Mouse (Mus musculus): Measurements from ENCODE around the gene F11. TPM values are rescaled to one million over a fixed set of nuclear protein-coding genes. Genes with fewer than 3 reads are reported as not detected.

The F11 gene
- polyA plus RNA-seq (2012; rRNA removed), result not detected in 2 replicates

- DNase-seq (ENCODE audit: low read depth, low spot score), result no peak
These were observed at the start of gene F11 for GRCm38 (mm10) chr8:45261920-45262319. F11 (minus strand) TSS chr8:45262031.

GRCm38 (mm10) chr8:45310967-45311366, 49.1 kb upstream of the F11 start:
- DNase-seq (ENCODE audit: low read depth, low spot score), result no peak
- WGBS, result 85% methylated on average over 4 of the region's 4 CpGs

More at GRCm38 (mm10) chr8:45261920-45262319, at the start of gene F11:
- WGBS, result 73% methylated on average over 10 of the region's 10 CpGs

GRCm38 (mm10) chr8:45308366-45308765, 46.5 kb upstream of the F11 start, which contains the start of gene Gm45753:
Gm45753 (minus strand) TSS chr8:45308466.
- DNase-seq (ENCODE audit: low read depth, low spot score), result no peak
- WGBS, result 87% methylated on average over 13 of the region's 13 CpGs

GRCm38 (mm10) chr8:45305479-45305878, 43.6 kb upstream of the F11 start:
- 81% methylated on average over 1 of the region's 1 CpGs for WGBS
- no peak for DNase-seq (ENCODE audit: low read depth, low spot score)

- DNase-seq (ENCODE audit: low read depth, low spot score), result no peak
- WGBS, result 93% methylated on average over 3 of the region's 3 CpGs
These were observed 42.5 kb upstream of the F11 start for GRCm38 (mm10) chr8:45304354-45304753.

GRCm38 (mm10) chr8:45302390-45302789, 40.6 kb upstream of the F11 start:
- 75% methylated on average over 8 of the region's 8 CpGs for WGBS
- no peak for DNase-seq (ENCODE audit: low read depth, low spot score)

- 80% methylated on average over 6 of the region's 6 CpGs for WGBS
These were observed 33.4 kb upstream of the F11 start for GRCm38 (mm10) chr8:45295276-45295675.

GRCm38 (mm10) chr8:45294687-45295086, 32.9 kb upstream of the F11 start, which contains the start of gene Klkb1:
Klkb1 (minus strand) TSS chr8:45294859.
- 53% methylated on average over 7 of the region's 7 CpGs for WGBS
- DNase-seq (ENCODE audit: low read depth, low spot score), result no peak

More at GRCm38 (mm10) chr8:45295276-45295675, 33.4 kb upstream of the F11 start:
- no peak for DNase-seq (ENCODE audit: low read depth, low spot score)

- 84% methylated on average over 2 of the region's 2 CpGs for WGBS
- no peak for DNase-seq (ENCODE audit: low read depth, low spot score)
These were observed 30.0 kb upstream of the F11 start for GRCm38 (mm10) chr8:45291790-45292189.

GRCm38 (mm10) chr8:45281630-45282029, 19.8 kb upstream of the F11 start:
- 38% methylated on average over 8 of the region's 8 CpGs for WGBS
- DNase-seq (ENCODE audit: low read depth, low spot score), result no peak

- no peak for DNase-seq (ENCODE audit: low read depth, low spot score)
- 58% methylated on average over 3 of the region's 3 CpGs for WGBS
These were observed 15.6 kb upstream of the F11 start for GRCm38 (mm10) chr8:45277453-45277852.

GRCm38 (mm10) chr8:45274317-45274716, 12.5 kb upstream of the F11 start:
- DNase-seq (ENCODE audit: low read depth, low spot score), result no peak
- 75% methylated on average over 4 of the region's 4 CpGs for whole genome bisulfite sequencing

- no peak for DNase-seq (ENCODE audit: low read depth, low spot score)
These were observed 7.2 kb upstream of the F11 start for GRCm38 (mm10) chr8:45269056-45269455.

GRCm38 (mm10) chr8:45268485-45268884, 6.7 kb upstream of the F11 start:
- no peak for DNase-seq (ENCODE audit: low read depth, low spot score)

- WGBS, result 36% methylated on average over 4 of the region's 4 CpGs
- DNase-seq (ENCODE audit: low read depth, low spot score), result no peak
These were observed 6.0 kb upstream of the F11 start for GRCm38 (mm10) chr8:45267611-45268391.

- no peak for DNase-seq (ENCODE audit: low read depth, low spot score)
- 23% methylated on average over 8 of the region's 8 CpGs for WGBS
These were observed 5.2 kb upstream of the F11 start for GRCm38 (mm10) chr8:45266993-45267392.

- WGBS, result 65% methylated on average over 4 of the region's 4 CpGs
- no peak for DNase-seq (ENCODE audit: low read depth, low spot score)
These were observed 3.1 kb upstream of the F11 start for GRCm38 (mm10) chr8:45264918-45265317.

GRCm38 (mm10) chr8:45262851-45263250, 1.0 kb upstream of the F11 start:
- DNase-seq (ENCODE audit: low read depth, low spot score), result no peak
- 89% methylated on average over 3 of the region's 3 CpGs for WGBS

GRCm38 (mm10) chr8:45258421-45258820, 3.4 kb downstream of the F11 start:
- 85% methylated on average over 8 of the region's 8 CpGs for WGBS
- DNase-seq (ENCODE audit: low read depth, low spot score), result no peak

- no peak for DNase-seq (ENCODE audit: low read depth, low spot score)
- WGBS, result 86% methylated on average over 12 of the region's 12 CpGs
These were observed 6.8 kb downstream of the F11 start for GRCm38 (mm10) chr8:45255040-45255439.

GRCm38 (mm10) chr8:45254194-45254842, 7.5 kb downstream of the F11 start:
- WGBS, result 29% methylated on average over 8 of the region's 8 CpGs
- DNase-seq (ENCODE audit: low read depth, low spot score), result no peak
